Mouse (Mus musculus): Measurements from ENCODE around the gene Gpbar1.

The Gpbar1 gene

DNA sequence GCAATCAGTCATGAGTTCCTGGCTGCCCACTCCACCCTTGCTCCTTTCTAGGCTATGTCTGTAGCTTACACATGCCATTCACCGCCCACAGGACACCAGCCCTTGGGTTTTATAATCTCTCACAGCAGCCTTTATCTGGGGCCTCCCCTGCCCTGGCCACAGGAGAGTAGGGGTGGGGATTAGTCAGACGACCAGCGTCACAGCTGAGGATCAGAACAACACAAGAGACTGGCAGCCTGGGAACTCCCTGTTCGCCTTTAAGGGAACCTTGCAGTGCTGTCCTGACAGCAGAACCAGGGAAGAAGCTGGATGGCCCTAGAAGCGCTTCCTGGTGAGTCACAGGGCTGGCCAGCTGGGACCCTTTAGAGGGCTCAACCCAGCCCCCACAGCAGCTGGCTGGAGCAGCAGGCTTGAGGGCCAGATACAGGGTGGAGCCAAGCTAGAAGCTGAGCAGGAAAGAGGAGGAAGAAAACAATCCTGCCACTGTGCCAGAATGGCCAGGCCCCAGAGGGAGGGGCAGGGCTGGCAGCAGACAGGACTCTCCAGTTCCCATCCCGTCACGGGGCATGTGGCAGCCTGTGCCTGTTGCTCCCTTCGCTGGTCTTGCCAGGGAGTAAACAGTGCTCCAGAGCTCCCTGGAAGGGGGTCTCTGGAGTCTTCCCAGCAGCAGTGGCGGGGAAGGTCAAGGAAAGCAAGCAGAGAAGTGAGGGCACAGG, 17.3 kb downstream of the Gpbar1 start:
- peak; percentile 82 for DNase-seq (ENCODE audit: low read depth)

GRCm38 (mm10) chr1:74296477-74296876, 18.1 kb downstream of the Gpbar1 start:
- DNase-seq (ENCODE audit: low read depth): no peak

- no peak for DNase-seq (ENCODE audit: low read depth)
Observed at GRCm38 (mm10) chr1:74297269-74297668, 18.9 kb downstream of the Gpbar1 start.

- DNase-seq (ENCODE audit: low read depth): no peak
Observed at GRCm38 (mm10) chr1:74298157-74298750, 19.9 kb downstream of the Gpbar1 start.

DNA sequence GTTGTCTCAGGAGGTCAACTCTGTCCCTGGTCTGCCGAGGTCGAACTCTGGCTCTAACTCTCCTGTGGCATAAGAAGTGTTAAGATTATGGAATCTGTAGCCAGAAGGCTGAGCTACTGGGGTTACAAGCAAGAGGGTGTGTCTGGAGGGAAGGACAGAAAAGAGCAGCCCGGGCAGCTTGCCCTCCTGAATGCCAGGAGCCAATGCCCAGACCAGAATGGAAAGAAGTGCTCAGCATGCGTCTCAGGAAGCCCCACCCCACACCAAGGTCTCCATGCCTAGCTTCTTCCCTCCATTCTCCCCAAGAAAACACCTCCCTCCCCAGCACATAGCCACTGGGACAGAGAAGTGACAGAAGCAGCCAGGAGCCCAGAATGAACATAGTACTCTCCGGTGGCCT, 20.6 kb downstream of the Gpbar1 start:
- no peak for DNase-seq (ENCODE audit: low read depth)

DNA sequence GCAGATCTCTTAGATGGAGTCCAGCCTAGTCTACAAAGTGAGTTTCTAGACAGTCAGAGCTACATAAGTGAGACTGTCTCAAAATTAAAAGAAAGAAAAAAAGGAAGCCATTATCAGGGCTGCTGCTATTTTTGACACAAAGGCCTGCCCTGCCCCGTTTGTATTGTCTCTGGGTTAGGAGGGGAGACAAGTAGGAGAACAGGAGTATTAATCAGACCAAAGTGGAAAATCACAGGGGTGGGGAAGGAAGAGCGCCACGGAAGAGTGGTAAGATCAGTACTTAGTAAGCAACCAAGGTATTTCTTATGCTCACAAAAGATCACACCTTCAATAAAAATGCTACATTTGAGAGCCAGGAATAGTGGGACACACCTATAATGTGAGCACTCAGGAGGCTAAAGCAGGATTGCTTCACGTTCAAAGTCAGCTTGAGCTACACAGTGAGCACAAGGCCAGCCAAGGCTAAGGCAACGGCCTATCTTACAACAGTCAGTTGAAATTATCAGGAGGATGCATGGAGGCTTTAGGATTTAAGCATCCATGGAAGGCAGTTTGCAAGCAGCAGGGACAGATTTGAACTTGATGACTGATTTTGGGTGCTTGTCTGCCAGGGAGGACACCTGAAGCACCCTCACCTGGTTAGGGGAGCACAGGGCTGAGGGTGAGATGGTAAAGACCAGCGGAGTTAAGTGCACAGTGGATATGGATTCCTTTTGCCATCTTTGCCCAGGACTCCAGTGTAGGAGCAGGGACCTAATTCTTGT, 22.2 kb downstream of the Gpbar1 start:
- no peak for DNase-seq (ENCODE audit: low read depth)

GRCm38 (mm10) chr1:74302229-74302628, 23.9 kb downstream of the Gpbar1 start:
- no peak for DNase-seq (ENCODE audit: low read depth)

GRCm38 (mm10) chr1:74302835-74303234, 24.5 kb downstream of the Gpbar1 start:
- no peak for DNase-seq (ENCODE audit: low read depth)

- peak; percentile 72 for DNase-seq (ENCODE audit: low read depth)
Observed at GRCm38 (mm10) chr1:74303509-74304338, 25.4 kb downstream of the Gpbar1 start.

DNA sequence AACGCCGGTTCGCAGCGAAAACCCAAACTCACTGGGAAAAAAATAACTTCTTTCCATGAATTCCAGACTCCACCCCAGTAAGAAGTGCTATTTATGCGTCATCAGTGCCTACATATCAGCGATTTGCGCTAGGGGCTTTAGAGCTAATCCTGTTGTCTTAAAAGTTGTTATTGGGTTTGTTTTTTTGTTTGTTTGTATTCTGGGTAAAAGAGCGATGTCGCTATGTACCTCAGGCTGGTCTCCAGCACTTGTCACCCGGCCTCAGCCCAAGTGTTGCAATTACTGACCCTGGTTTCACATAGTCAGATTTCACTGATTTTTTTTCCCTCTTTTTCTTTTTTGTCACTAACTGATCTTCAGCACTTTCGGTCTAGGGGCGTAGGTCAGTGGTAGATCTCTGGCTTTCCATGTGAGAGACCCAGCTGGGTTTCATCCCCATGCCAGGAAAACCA, 26.0 kb downstream of the Gpbar1 start:
- DNase-seq (ENCODE audit: low read depth): no peak

- no peak for DNase-seq (ENCODE audit: low read depth)
Observed at GRCm38 (mm10) chr1:74304946-74305345, 26.6 kb downstream of the Gpbar1 start.

- DNase-seq (ENCODE audit: low read depth): no peak
Observed at GRCm38 (mm10) chr1:74305522-74305921, 27.2 kb downstream of the Gpbar1 start, which contains the start of gene Tmbim1. TSS of gene Tmbim1 (minus strand) at chr1:74305622.

GRCm38 (mm10) chr1:74307146-74307545, 28.8 kb downstream of the Gpbar1 start:
- DNase-seq (ENCODE audit: low read depth): no peak

DNA sequence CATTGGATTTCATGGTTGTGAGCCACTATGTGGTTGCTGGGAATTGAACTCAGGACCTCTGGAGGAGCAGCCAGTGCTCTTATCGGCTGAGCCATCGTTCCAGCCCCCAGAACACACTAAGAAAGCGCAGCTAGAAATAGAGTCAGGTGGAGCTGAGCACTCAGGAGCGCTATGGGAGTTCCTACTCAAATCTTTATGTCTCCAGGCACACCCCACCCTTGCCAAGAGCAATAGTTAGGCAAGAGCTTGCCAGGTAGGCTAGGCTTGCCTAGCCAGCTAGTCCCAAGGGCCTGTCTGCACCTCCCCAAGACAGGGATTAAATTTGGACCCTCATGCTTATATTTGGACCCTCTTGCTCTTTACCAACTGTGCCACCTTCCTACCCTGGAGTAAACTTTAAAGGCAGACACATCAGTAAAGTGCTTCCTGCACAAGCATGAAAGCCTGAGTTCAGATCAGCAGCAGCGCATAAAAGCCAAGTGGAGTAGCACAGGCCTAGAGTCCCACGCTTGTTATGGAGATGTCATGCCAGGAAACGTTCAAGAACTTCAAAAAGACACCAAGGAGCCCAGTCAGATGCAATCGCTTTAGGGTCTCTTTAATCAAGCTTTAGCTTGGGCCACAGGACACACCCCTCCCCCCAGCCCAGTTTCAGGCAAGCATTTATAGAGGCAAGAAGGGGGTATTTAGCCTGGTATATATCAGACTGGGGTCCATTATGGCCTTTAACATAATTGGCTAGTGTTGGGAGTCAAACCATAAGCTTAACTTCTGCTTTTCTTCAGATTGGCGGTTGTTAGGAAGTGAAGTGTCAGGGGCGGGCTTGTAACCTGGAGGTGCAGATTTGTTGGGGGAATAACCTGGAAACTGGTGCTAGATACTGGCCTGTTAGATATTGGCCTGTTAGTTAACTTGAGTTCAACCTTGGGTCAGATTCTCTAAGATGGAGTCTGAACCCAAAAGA, 29.9 kb downstream of the Gpbar1 start:
- DNase-seq (ENCODE audit: low read depth): no peak

- DNase-seq (ENCODE audit: low read depth): no peak
Observed at GRCm38 (mm10) chr1:74309767-74310166, 31.4 kb downstream of the Gpbar1 start.

DNA sequence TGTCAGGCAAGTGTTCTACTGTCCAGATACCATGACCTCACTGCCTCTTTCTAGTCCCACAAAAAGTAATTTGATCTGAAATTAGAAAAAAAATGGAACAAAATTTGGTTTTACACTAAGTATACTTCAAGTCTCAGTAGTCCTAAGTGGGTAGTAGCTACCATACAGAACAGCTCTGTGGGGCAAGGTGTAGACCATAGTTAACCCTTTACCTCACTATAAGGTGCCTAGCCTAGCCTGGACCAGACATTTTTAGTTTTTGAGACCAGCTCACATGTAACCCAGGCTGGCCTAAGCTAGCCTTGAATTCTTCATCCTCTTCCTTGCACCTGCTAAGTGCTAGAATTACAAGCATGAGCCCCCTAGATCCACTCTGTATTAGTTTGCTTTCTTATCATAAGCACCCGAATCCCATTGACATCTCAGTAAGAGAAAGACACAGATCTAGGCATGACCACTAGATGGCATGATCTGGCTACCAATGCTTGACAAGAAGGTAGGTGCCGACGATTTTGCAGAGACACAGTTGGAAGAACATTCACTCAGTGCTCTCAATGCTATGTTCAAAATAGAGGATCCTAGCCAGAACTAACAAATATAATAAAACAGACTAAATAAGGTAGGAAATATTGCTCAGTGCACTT, 34.8 kb downstream of the Gpbar1 start:
- peak; percentile 89 for DNase-seq (ENCODE audit: low read depth)

DNA sequence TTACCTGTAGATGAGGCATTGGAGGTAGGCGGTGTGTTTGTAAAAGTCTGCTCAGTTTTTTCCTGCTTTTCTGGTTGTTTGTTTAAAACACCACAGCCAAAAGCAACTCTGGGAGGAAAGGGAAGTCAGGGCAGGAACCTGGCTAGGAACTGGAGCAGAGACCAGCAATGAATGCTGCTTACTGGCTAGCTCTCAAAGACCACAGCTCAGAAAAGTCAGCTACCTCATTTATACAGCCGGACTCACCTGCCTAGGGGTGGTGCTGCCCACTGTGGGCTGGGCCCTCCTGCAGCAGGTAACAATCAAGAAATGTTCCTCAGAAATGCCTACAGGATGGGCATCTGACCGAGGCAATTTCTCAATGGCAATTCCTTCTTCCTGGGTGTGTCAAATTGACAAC, 36.4 kb downstream of the Gpbar1 start:
- no peak for DNase-seq (ENCODE audit: low read depth)

DNA sequence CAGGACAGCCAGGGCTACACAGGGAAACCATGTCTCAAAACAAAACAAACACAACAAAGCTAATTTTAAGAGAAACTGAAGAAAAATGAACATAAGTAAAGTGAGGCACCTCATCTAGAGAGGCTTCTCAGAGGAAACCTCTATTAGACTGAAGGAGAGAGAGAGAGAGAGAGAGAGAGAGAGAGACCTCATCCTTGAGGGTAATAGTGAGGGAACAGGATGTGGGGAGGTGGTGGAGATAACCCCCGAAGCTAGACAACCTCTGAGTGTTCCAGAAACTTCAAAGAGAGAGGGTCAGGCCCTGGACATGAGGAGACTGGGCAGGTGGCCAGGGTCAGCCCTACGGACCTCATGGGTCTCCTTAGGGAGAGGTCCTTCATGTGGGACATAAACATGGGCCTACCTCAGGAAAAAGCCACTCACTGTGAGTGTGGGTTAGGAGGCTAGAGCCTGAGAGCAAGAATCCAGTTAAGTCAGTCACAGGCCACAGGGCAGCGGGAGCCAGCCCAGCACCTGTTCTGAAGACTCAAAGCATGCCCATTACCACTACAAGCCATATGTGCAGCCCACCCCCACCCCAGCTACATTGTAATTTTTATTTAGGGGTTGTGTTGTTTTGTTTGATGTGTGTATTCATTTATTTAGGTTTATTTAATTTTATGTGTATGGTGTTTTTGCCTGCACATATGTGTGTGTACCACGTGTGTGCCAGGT, 37.9 kb downstream of the Gpbar1 start:
- DNase-seq (ENCODE audit: low read depth): no peak

DNA sequence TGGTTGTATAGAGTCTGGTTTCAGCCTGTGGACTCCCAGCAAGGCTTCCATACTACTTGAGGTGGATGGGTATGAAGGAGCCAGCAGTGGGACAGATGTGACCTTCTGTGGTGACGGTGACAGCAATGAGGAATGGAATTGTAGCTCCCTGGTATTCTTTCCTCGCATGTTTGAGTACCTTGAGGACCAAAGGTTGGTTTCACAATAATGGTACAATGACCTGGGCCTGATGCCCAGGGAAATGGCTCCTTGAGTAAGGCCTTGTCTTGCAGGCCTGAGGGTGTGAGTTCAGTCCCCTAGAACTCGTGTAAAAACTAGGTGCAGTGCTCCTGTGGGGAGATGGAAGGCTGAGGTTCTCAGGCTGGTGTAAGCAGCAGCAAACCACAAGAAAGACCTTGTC, 40.4 kb downstream of the Gpbar1 start:
- DNase-seq (ENCODE audit: low read depth): no peak

DNA sequence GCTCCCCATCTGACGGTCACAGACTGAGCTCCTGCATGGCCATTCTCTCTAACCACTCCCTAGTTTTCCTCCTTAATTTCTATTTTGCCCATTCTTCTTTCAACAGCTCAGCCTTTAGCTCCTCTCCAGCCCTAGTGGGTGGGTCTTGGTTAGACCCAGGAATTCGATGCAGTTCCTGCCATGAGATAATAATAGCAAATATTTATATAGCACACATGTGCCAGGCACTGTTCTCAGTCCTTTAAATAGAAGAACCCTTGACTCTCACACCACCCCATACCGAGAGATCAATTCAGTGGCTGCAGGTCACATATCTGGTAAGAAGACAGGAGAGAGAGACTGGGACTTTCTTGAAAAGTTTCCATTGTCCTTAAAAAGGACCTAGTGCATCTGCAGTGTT, 43.0 kb downstream of the Gpbar1 start:
- DNase-seq (ENCODE audit: low read depth): no peak
